Mouse (Mus musculus) embryonic facial prominence, embryonic 14.5 days (tissue): ENCODE measurements around the gene Rab21. TPM values are rescaled to one million over a fixed set of nuclear protein-coding genes. Genes with fewer than 3 reads are reported as not detected.

ENCODE experiments used
- ATAC-seq: fragments of 200-750 bp; cut with Nextera tagmentation; 2 replicates; pipeline ENCODE4 v1.8.0; 2017; ENCODE audit warnings: low read depth, moderate number of reproducible peaks, moderate TSS enrichment
- DNase-seq: peaks from one replicate; pipeline ENCODE4 v3.0.0-alpha.2; 2015; ENCODE audit warnings: low spot score
- H3K27ac ChIP-seq: fragments of 300-500 bp; sonication (generic); replicated peaks from 2 replicates; pipeline ENCODE4 v1.5.1; 2014; ENCODE audit warnings: low read depth, mild to moderate bottlenecking, low read length, moderate library complexity
- H3K27me3 ChIP-seq: fragments of 300-500 bp; sonication (generic); replicated peaks from 2 replicates; pipeline ENCODE4 v1.6.1; 2014; ENCODE audit warnings: low read length; ENCODE audit not compliant: control insufficient read depth, insufficient read depth
- H3K36me3 ChIP-seq: fragments of 300-500 bp; sonication (generic); 2 replicates; pipeline ENCODE4 v1.6.1; 2014; ENCODE audit warnings: low read length, mixed read lengths; ENCODE audit not compliant: control insufficient read depth, insufficient read depth
- H3K4me1 ChIP-seq: fragments of 300-500 bp; sonication (generic); 2 replicates; pipeline ENCODE4 v1.6.1; 2014; ENCODE audit warnings: antibody characterized with exemption, low read length; ENCODE audit not compliant: control insufficient read depth, insufficient read depth
- H3K4me2 ChIP-seq: fragments of 300-500 bp; sonication (generic); 2 replicates; pipeline ENCODE4 v1.6.1; 2014; ENCODE audit warnings: low read depth, mild to moderate bottlenecking, low read length, moderate library complexity, mixed read lengths
- H3K4me3 ChIP-seq: fragments of 300-500 bp; sonication (generic); 2 replicates; pipeline ENCODE4 v1.5.1; 2014; ENCODE audit warnings: low read depth, mild to moderate bottlenecking, low read length
- H3K9ac ChIP-seq: fragments of 300-500 bp; sonication (generic); 2 replicates; pipeline ENCODE4 v1.6.1; 2014; ENCODE audit warnings: low read depth, mild to moderate bottlenecking, low read length, moderate library complexity, mixed read lengths
- H3K9me3 ChIP-seq: fragments of 300-500 bp; sonication (generic); 2 replicates; pipeline ENCODE4 v1.6.1; 2016; ENCODE audit warnings: low read length; ENCODE audit not compliant: control insufficient read depth
- WGBS: fragments of 180-500 bp; shearing (Covaris S2); extraction: QIAGEN DNeasy Blood & Tissue Kit; methylation state at CpG from one replicate; pipeline ENCODE4 v1.1.7; 2014; 5-methylcytosine and 5-hydroxymethylcytosine counted together
- polyA plus RNA-seq: library from polyadenylated mRNA; unstranded; fragments of >200 nt; fragmentation: Nextera tagmentation; extraction: Ambion mirVana; gene quantifications from 2 replicates; pipeline ENCODE4 v1.2.1, GENCODE M21; 2014

Gene Rab21
- polyA plus RNA-seq, 1 experiment from 2014 or later, result 9.4 TPM

GRCm38 (mm10) chr10:115354553-115354952 lies 39.2 kb upstream of the Rab21 start:
- no peaks in the 10 kb centered on the region for H3K4me1 ChIP-seq
- H3K4me2 ChIP-seq, result no peak overlapping the region
- no peaks in the 10 kb centered on the region for H3K27me3 ChIP-seq
- no peak overlapping the region for H3K27ac ChIP-seq
- H3K4me3 ChIP-seq, result no peak overlapping the region
- DNase-seq, result no peak
- ATAC-seq, result no peak
- H3K36me3 ChIP-seq, result peaks cover 15% of the 10 kb centered on the region
- 65% methylated on average over 6 of the region's 6 CpGs for WGBS
- no peaks in the 10 kb centered on the region for H3K9me3 ChIP-seq
- H3K9ac ChIP-seq, result no peak overlapping the region

- no peaks in the 10 kb centered on the region for H3K27me3 ChIP-seq
- peaks cover 5% of the 10 kb centered on the region; the same call in 1 of the 2 replicates for H3K36me3 ChIP-seq
- no peaks in the 10 kb centered on the region for H3K4me1 ChIP-seq
- H3K9ac ChIP-seq, result no peak overlapping the region
- ATAC-seq (no peak), DNase-seq (no peak)
- 66% methylated on average over 2 of the region's 2 CpGs for WGBS
- H3K4me2 ChIP-seq, result no peak overlapping the region
- H3K27ac ChIP-seq, result no peak overlapping the region
- no peaks in the 10 kb centered on the region for H3K9me3 ChIP-seq
- H3K4me3 ChIP-seq, result no peak overlapping the region
Observed at GRCm38 (mm10) chr10:115350810-115351397, 35.5 kb upstream of the Rab21 start.

DNA sequence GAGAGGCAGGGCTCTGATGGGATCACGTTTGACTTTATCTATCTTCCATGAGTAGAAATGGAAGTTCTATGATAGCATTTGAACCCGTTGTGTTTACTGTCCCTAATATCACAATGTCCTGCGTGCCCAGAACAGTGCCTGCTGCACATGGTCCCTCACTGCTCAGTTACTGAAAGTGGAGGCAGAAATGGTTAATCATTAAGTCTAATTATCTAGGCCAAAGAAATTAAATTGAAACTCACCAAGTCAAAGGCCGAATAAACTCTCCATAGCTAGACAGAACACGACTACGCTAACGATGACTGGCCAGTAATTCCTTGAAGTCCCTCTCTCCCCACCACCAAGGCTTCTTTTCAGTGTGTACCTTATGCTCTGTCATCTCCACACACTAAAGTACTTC lies 34.1 kb upstream of the Rab21 start:
- H3K36me3 ChIP-seq, result peaks cover 10% of the 10 kb centered on the region; the same call in 1 of the 2 replicates
- no peaks in the 10 kb centered on the region for H3K27me3 ChIP-seq
- H3K4me2 ChIP-seq, result no peak overlapping the region
- H3K27ac ChIP-seq, result no peak overlapping the region
- DNase-seq (no peak), ATAC-seq (no peak)
- no peak overlapping the region for H3K9ac ChIP-seq
- H3K4me3 ChIP-seq, result no peak overlapping the region
- 89% methylated on average over 7 of the region's 7 CpGs for WGBS
- H3K9me3 ChIP-seq, result no peaks in the 10 kb centered on the region
- no peaks in the 10 kb centered on the region for H3K4me1 ChIP-seq

DNA sequence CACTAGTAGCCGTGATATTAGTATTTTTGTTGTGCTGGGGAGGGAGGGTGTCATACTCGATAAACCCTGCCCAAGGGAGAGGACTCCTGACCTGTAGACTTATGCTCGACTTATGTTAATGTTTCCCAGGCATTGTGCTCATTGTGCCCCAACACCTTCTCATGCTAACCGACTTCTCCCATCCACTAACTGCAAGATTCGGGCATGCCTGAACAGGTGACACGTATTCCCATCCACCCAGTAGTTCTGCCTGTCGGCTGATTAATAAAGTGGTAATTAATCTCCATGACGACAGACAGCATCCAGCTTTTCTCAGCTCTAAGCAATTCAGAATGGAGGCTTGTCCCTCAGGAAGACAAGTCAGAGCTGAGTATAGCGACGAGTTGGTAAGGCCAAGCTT lies 33.6 kb upstream of the Rab21 start:
- DNase-seq (peak; percentile 52), ATAC-seq (peak; percentile 18; the same call in 1 of the 2 replicates)
- H3K27me3 ChIP-seq, result no peaks in the 10 kb centered on the region
- peaks cover 10% of the 10 kb centered on the region; the same call in 1 of the 2 replicates for H3K36me3 ChIP-seq
- no peak overlapping the region for H3K27ac ChIP-seq
- 72% methylated on average over 10 of the region's 10 CpGs for WGBS
- H3K9ac ChIP-seq, result no peak overlapping the region
- H3K9me3 ChIP-seq, result no peaks in the 10 kb centered on the region
- no peak overlapping the region for H3K4me3 ChIP-seq
- no peaks in the 10 kb centered on the region for H3K4me1 ChIP-seq
- H3K4me2 ChIP-seq, result no peak overlapping the region

DNA sequence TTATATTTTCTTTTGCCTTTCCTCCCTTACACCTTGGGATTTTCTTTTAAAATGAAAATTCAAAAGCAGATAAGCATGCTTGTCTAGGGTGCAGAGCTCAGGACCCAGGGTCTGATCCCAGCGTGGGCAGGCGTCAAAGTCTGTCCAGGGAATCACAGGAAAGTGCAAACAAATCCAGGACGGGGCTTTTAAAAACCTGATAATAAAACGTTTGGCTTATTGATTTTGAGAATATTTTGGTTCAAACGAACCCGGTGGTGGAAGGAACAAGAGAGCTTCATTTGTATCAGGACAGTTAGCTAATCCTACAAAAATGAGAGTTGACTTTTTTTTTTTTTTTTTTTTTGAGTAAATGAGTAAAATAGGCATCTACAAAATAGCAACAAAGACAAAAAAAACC lies 32.7 kb upstream of the Rab21 start:
- WGBS, result 76% methylated on average over 6 of the region's 6 CpGs
- Histone ChIP-seq H3K4me1 (no peaks in the 10 kb centered on the region), H3K9me3 (no peaks in the 10 kb centered on the region), H3K4me2 (no peak overlapping the region), H3K27me3 (no peaks in the 10 kb centered on the region), H3K27ac (no peak overlapping the region), H3K36me3 (peaks cover 10% of the 10 kb centered on the region; the same call in 1 of the 2 replicates), H3K4me3 (no peak overlapping the region), H3K9ac (no peak overlapping the region)
- ATAC-seq (no peak), DNase-seq (no peak)

DNA sequence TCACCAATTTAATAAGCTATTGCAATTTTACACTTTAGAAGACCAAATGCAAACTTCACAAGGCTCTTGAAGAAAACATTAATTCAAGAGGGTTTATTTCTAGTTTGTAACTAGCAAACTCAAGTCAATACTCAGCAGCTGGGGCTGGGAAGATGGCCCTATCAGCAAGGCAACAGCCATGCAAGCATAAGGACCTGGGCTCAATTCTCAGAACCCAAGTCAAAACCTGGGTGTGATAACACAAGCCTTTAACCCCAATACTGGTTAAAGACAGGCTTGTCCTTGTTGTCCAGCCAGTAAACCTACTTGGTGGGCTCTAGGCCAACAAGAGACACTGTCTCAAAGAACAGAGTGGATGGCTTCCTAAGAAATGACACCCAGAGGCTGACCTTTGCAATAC lies 31.1 kb upstream of the Rab21 start:
- ATAC-seq (no peak), DNase-seq (no peak)
- no peaks in the 10 kb centered on the region for H3K9me3 ChIP-seq
- H3K4me2 ChIP-seq, result no peak overlapping the region
- H3K27ac ChIP-seq, result no peak overlapping the region
- peaks cover 20% of the 10 kb centered on the region for H3K36me3 ChIP-seq
- no peak overlapping the region for H3K9ac ChIP-seq
- no peaks in the 10 kb centered on the region for H3K27me3 ChIP-seq
- no peaks in the 10 kb centered on the region for H3K4me1 ChIP-seq
- no peak overlapping the region for H3K4me3 ChIP-seq

DNA sequence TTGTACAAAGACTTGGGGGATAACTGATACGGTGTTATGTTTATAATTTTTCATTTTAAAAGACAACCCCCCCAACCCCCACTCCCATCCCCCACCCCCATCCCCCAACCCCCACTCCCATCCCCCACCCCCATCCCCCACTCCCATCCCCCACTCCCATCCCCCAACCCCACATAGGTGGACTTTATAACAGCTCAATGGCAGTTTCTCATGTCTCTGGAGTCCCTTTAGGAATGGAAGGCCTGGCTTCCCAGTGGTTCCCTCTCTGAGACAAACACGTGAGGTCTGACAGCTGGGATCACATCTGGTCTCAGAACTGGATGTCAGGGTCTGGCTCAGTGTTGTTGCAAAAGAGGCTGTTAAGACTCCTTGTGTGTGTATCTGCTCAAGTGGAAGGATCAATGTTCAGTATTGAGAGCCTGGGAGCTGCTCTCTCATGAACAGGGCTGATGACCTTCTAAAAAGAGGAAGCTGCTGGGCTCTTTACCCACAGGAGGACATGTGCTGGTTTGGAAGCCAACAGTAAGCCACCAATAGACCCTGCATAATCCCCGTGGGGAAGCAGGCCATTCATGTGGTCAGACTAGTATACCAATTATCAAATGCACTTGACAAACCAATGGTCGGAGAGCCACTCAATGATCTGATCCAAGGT lies 27.5 kb upstream of the Rab21 start:
- no peak for DNase-seq
- no peak overlapping the region for H3K27ac ChIP-seq
- H3K4me1 ChIP-seq, result no peaks in the 10 kb centered on the region
- no peaks in the 10 kb centered on the region for H3K9me3 ChIP-seq
- no peaks in the 10 kb centered on the region for H3K27me3 ChIP-seq
- peaks cover 24% of the 10 kb centered on the region for H3K36me3 ChIP-seq
- no peak overlapping the region for H3K4me2 ChIP-seq
- WGBS, result 86% methylated on average over 4 of the region's 4 CpGs
- ATAC-seq, result no peak
- no peak overlapping the region for H3K9ac ChIP-seq
- H3K4me3 ChIP-seq, result no peak overlapping the region

GRCm38 (mm10) chr10:115339820-115340328 lies 24.5 kb upstream of the Rab21 start:
- Histone ChIP-seq H3K27ac (no peak overlapping the region), H3K9ac (no peak overlapping the region), H3K36me3 (peaks cover 14% of the 10 kb centered on the region), H3K4me2 (no peak overlapping the region), H3K4me3 (no peak overlapping the region), H3K4me1 (no peaks in the 10 kb centered on the region), H3K9me3 (no peaks in the 10 kb centered on the region), H3K27me3 (no peaks in the 10 kb centered on the region)
- no peak for DNase-seq
- WGBS, result 92% methylated on average over 7 of the region's 7 CpGs
- ATAC-seq, result no peak

GRCm38 (mm10) chr10:115336901-115337300 lies 21.5 kb upstream of the Rab21 start:
- ATAC-seq, result no peak

More at GRCm38 (mm10) chr10:115336901-115337300, 21.5 kb upstream of the Rab21 start:
- Histone ChIP-seq H3K9ac (no peak overlapping the region), H3K27ac (no peak overlapping the region), H3K36me3 (peaks cover 8% of the 10 kb centered on the region; the same call in 1 of the 2 replicates), H3K27me3 (no peaks in the 10 kb centered on the region), H3K9me3 (no peaks in the 10 kb centered on the region), H3K4me3 (no peak overlapping the region), H3K4me2 (no peak overlapping the region), H3K4me1 (no peaks in the 10 kb centered on the region)
- 80% methylated on average over 4 of the region's 4 CpGs for WGBS
- no peak for DNase-seq
